Mouse (Mus musculus): ENCODE measurements around the gene Galnt6.

The Galnt6 gene

DNA sequence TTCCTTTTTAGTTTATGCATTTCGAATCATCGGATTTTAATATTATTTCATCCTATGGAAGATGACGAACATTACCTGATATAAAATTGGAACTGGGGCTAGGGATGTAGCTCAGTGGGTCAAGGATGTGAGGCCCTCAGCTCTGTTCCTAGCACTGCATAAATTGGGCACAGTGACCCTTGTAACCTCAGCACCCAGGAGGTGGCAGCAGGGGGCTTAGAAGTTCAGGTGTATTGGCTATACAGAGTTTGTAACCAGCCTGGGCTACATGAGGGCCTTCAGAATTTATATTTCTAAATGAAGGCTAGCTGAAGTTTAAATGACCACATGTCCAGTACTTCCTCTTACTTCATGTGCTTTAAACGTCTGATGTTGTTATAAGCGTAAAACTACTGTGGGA lies 7.7 kb downstream of the Galnt6 start:
- DNase-seq (ENCODE audit: low read depth, low spot score), result no peak

DNA sequence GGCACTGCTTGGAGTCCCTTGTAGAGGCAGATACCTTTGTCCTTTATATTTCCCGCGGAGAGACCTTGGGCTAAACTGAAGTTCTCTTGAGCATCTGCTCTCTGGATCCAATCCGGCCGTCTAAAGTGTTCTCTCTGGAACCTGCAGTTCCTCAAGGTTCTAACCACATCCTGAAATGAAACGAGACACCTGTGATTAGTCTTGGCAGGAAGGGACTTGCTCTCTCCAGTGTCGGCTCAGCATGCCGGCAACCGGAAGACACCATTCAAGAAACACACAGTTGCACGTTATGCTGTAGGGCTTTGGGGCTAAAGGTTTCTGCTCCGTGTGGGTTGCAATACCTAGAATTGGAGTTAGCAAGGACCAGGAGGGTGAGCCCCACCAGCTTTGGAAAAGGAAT lies 9.1 kb downstream of the Galnt6 start:
- peak; percentile 77 for DNase-seq (ENCODE audit: low read depth, low spot score)

DNA sequence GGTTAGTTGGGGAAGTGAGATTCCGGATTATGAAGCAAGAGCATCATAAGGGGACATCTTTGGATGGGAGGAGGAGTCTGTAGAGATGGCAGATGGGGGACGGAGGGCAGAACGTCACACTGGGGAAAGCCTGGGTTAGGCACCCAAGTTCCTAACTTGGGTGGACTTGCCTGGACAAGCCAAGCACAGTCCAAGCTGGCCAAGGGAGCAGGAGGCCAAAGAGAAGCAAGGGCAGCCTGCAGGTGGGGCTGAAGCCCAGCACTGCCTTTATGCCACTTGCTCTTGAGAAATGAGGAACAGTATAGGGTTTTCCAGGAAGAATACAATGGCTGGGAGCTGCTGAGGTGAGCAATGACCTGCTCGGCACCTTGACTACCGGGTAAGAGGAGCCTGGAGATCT lies 10.0 kb downstream of the Galnt6 start:
- no peak for DNase-seq (ENCODE audit: low read depth, low spot score)

DNA sequence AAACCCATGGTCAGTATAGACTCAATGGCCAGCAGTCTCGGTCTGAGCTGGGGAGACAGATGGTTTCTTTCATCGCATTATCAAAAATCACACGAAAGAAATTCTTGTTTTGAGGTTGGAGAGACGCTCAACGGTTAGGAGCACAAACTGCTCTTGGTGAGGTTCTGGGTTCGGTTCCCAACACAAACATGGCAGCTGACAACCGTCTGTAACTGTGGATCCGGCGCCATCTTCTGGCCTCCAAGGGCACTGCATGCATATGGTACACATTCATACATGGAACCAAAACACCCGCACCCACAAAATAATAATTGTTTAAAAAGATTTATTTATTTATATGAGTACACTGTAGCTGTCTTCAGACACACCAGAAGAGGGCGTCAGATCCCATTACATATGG lies 10.6 kb downstream of the Galnt6 start:
- no peak for DNase-seq (ENCODE audit: low read depth, low spot score)

DNA sequence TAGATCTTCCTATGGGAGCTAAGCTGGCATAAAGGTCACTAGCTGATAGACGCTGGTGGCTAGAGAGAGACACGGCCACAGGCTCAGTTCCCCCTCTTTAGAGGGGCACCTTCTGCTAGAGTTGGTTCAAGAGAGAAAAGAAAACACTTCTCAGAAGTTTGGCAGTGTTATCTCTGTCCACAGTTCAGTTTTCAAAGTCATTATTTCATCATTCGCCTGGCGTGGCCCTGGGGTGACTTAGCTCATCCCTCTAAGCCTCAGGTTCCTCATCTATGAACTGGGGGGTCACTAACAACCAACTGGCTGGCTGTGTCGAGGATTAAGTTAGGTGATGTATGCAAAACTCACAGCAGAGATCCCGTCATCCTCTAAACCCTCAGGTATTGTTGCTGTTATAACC lies 11.2 kb downstream of the Galnt6 start:
- DNase-seq (ENCODE audit: low read depth, low spot score), result no peak

DNA sequence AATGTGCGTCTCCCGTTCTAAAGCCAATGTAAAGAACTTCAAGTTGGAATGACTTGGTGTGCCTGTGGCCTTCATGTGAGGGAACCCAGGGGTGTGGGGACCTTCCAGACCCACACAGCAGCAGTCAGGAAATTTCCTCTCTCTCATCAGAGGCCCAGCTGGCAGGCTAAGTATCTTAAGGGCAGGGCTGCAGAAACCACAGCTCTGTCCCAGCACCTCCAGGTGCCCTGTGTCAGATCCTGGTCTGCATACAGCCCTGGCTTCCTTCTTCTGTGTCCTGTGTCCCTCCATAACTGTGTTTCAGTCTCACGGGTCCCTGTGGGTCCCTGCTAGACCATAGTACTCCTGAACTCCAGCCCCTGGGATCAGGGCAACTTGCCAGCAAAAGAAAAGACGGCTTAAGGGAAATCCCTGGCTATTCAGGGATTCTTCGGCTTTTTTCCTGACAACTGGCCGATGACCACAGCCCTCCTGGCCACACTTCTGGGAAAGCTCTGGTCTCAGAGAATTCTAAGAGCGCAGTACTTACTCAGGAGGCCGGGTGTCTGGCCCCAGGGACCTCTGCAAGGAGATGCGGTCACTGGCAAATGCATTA lies 13.7 kb downstream of the Galnt6 start:
- no peak for DNase-seq (ENCODE audit: low read depth, low spot score)

DNA sequence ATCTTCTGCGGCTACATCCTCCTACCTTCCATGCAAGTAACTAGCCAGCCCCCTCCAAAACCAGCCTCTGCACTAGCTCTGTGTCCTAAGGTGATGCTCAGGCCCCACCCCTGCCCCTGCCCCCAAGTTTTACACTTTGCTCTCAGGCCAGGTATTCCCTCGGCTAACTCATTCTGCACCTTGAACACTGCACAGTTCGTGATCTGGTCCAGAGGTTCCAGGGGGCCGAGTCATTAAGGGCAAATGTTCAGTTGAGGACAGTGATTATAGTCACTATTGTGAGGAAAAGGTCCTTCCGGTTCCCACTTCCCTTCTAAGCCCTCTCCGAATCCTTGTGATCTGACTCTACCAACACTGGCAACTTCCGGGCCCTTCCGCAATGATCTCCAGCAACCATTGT lies 14.7 kb downstream of the Galnt6 start:
- no peak for DNase-seq (ENCODE audit: low read depth, low spot score)

DNA sequence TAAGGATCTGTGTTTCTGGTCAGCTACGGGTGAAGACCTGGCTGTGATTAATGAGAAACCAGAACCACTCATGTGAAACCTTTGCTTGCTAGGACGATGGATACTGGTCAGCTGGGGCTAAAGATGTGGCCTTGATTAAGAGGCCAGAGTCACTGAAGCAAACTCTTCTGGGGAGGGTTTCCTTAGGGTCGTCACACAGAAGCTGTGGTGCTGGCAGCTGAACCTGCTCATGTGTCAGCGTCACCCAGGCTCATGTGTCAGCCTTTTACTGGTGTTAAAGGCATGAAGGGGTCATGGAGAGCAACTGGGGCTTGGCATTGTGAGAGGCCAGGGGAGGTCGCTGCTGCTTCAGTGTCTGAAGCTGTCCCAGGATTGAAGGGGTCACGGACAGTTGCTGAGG lies 18.3 kb downstream of the Galnt6 start:
- DNase-seq (ENCODE audit: low read depth, low spot score), result no peak

DNA sequence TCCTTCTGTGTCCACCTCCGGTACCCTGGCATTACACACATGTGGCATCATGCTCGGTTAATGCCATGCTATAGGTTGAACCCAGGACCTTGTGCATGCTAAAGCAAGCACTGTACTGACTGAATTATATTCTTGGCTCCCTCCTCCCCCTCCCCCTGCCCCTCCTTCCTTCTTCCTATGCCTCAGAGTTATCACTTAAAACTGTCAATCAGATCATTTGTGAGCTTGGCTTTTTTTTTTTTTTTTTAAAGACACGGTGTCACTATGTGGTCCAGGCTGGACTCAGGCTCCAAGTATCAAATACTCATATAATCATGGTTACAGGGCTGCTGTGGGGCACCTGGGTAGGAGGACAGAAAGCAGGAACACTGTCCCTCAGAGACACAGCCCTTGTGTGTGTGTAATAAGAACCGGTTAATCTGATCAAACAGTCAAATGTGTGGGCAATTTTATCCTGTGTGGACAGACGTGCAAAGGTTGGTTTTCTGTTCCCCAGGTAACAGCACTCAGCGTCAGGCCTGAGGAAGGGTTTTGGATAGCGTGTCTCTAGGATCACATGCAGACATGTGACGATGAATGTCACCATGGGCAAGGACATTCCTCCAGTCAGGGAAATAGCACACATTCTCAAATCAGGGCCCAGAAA lies 20.6 kb downstream of the Galnt6 start:
- DNase-seq (ENCODE audit: low read depth, low spot score), result peak; percentile 57

DNA sequence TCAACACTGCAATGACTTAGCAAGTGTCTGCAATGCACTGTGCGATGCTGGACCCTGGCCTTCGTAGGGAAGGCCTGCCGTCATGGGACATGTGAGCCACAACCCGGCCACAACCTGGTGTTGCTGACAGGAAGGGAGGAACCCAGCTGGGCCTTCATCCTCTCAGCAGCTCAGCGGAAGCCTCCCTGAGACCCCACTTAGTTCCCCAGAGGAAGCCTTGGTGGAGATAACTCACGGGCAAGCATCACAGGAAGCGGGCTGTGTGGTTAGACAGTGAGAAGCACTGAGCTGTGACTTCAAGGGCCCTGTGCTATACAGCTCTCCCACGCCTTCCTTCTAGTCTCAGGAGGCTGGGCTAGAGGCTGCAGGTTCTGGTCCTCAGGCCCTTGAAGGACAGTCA lies 22.9 kb downstream of the Galnt6 start:
- DNase-seq (ENCODE audit: low read depth, low spot score), result peak; percentile 93

DNA sequence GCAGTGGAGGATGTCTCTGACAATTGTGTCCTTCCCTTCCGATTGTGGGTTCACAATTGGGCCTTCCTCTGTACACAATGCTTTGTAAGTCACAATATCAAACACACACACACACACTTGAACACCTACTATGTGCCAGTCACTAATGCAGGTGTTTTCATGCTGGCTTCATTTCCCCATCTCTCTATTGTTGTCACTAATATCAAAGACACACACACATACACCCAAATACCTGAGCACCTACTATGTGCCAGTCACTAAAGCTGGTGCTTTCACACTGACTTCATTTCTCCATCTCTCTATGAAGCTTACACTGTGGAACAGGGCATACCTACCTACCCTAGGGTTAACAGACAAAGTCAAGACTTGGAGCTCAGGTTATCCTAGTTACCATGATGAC lies 23.8 kb downstream of the Galnt6 start:
- no peak for DNase-seq (ENCODE audit: low read depth, low spot score)

DNA sequence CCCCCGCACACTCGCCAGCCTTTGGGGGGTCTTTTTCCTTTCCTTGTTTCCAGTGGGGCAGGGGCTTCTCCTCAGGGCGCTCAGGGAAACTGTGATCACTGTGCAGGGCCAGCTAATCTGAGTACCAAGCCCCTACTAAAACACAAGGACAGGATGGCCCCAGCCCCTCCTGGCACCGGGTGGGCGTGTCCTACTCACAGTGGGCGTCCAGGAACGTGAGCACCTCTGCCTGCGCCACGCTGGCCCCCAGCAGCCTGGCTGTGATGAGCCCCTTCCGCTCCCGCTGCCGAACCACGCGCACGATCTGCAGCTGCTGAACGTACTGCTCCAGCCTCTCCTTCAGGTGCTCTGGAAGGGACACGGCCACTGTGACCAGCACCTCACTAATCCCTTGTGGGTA lies 25.3 kb downstream of the Galnt6 start:
- no peak for DNase-seq (ENCODE audit: low read depth, low spot score)

DNA sequence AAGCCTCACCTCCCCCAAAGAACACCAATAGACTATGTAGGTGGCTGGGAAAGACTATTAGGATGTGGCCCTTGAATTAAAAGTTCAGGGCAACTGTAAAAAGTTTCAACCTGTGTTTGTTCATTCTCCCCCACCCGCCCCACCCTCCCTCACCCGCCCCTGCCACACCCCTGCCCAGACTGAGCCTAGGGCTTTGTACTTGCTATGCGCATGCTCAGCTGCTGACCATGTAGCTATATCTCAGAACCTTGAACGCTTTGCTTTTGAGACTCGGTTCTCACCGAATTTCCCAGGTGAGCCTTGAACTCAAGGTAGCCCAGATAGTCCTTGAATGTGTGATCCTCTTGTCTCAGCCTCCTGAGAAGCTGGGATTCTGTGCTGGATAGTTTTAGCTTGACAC lies 27.3 kb downstream of the Galnt6 start:
- no peak for DNase-seq (ENCODE audit: low read depth, low spot score)

DNA sequence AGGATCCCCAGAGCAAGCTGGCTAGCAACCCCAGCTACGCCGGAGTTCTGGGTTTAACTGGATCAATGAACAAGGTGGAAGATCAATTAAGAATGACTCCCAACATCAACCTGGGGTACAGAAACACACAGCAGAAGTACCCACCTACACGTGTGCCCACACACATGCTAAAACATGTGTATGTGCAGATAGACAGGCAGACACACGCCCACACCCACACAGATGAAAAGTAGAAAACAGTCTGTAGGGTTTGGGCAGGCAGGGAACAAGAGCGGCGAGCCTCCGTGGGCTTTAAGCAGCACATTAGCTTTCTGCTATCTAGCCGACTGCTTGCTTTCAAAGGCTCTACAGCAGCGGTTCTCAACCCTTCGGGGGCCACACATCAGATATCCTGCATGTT lies 28.1 kb downstream of the Galnt6 start:
- DNase-seq (ENCODE audit: low read depth, low spot score), result no peak

DNA sequence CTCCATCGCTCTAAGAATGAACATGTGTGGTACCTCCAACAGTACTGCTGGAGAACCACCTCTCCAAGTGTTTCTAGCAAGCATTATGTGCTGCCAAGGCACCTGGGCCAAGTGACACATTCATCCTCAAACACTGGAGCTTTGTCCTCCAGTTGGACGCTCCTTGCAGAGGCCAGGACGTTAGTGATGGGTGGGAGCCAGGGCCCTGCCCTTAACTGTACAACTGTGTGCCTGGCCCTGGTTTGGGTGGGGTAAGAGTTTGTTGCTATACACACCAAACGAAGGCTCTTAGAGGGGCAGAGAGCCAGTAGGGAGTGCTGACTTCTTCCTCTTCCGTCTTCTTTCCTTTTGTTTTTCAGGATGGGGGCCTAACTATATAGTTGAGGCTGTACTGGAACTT lies 28.8 kb downstream of the Galnt6 start:
- no peak for DNase-seq (ENCODE audit: low read depth, low spot score)

DNA sequence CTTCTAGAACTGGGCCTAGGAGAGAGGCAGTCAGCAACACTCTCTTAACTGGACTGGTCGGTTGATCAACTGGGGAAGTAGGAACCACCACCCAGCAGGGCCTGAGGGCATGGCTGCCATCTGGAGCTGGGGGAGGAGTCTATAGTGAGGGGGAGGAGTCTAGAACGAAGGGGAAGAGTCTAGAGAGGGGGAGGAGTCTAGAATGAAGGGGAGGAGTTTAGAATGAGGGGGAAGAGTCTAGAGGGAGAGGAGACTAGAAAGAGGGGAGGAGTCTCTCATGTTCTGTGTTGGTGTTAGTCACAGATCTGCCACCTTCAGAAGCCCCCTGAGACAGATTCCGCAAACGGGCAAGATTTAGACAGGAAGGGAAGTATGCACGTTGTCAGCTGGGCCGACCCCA lies 29.8 kb downstream of the Galnt6 start:
- DNase-seq (ENCODE audit: low read depth, low spot score), result peak; percentile 39

DNA sequence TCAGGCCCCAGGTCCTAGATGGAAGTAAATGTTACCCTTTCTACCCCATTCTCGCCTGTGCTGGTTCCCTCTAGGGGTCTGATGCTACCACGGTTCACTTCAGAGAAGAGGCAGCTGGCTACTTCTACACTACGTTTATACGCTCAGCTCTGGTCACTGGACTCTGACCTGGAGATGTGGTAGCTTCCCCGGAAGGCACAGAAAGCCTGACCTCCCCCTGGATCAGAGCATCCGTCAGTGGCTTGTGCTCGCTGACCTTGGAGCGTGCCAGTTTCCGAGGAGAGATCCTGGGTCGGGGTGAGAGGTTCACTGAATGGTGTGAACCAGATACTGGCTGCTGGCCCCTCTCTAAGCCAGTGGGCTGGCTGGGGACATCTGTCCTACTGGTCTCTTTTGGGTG lies 31.1 kb downstream of the Galnt6 start:
- no peak for DNase-seq (ENCODE audit: low read depth, low spot score)

DNA sequence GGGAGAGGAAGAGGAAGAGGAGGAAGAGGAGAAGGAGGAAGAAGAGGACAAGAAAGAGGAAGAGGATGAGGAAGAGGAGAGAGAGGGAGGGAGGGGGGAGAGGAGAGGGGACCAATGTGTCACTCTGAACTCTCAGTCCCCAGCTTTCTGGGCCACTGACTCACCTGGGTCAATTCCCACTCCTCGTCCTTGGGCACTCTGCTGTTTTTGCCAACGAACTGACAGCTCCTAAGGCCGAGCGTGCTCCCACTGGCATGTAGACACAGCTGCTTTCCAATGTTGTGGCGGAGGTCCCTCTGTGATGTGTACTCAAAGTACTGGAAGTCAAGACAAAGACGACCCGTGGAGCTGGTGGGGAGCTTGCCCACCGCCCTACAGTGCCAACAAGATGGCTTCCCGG lies 34.8 kb downstream of the Galnt6 start:
- no peak for DNase-seq (ENCODE audit: low read depth, low spot score)

DNA sequence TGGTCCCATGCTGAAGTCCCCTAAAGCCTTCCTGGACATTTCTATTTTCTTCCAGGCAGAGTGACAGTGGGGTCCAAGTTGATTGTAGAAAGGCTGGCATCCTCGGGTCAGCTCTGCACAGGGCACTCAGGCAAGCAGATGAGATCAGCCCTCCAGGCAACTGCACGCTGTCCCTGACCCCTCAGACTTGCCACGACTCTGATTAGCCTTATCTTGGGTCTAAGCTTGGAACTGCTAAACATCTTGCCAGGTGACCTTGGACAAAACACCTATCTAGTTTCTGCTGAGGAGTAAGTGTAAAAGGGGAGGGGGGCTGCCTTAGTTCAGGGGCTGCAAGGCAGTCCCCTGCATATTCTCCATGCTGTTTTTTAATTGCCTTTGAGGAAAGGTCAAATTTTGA lies 37.2 kb downstream of the Galnt6 start:
- no peak for DNase-seq (ENCODE audit: low read depth, low spot score)

DNA sequence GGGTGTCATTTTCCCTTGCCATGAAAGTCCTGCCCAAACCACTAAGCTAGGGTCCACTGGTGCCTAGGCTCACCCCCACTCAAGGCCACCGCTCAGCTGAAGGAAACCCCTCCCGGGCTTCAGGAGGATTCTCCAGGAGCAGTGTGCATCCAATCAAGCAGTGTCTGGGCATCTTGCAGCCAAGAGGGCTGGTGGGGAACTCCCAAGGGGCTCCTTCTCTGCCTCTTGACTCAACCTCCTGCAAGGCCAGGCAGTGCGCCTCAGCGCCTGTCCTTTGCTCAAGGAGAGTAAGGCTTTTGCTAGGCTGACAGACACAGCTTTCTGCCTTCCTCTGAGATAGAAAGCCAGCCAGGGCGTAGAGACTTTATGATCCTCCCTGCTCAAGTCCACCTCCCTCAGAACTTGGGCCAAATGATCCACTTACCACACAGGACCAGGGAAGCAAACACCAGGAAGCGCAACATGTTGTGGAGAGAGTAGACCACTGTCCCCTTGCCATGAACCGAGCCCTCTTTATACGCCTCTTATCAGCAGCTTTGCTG lies 41.7 kb downstream of the Galnt6 start, which contains the start of gene Cela1:
Cela1 (minus strand) TSS at position 492 of the 542 bp plus-strand sequence.
- DNase-seq (ENCODE audit: low read depth, low spot score), result no peak

DNA sequence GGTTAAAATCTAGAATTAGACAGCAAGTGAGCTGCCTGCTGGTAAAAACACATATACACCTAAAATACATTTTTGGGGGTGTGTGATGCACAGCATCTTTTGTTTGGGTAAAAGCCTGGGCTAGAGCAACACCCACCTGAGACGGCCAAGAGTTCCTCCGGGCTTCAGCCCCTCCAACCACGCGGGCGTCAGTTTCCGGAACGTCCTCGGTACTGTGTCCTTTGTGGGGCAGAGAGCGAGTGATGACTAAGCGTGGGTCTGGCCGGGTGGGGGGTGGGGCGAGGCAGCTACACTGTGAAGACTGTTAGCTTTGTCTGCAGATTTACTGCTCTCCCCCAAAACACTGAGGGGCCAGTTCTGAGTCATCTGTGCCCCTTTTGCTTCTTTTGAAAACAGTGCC lies 42.2 kb downstream of the Galnt6 start:
- peak; percentile 76 for DNase-seq (ENCODE audit: low read depth, low spot score)

DNA sequence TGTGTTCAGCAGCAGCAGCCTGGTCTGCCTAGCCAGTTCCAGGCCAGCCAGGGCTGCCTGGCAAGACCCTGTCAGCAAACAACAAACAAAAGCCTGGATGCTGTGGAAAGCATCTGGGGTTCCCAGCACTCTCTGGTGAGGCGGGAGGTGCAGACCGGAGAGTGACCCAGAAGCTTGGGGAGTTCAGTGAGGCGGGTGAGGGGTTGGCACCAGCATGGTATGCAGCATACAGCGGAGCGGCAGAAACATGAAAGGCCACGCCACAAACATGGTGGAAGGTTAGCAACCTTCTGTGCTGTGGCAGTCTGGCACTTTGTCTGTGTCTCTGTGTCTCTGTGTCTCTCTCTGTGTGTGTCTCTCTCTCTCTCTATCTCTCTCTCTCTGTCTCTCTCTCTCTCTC lies 42.7 kb downstream of the Galnt6 start:
- no peak for DNase-seq (ENCODE audit: low read depth, low spot score)

DNA sequence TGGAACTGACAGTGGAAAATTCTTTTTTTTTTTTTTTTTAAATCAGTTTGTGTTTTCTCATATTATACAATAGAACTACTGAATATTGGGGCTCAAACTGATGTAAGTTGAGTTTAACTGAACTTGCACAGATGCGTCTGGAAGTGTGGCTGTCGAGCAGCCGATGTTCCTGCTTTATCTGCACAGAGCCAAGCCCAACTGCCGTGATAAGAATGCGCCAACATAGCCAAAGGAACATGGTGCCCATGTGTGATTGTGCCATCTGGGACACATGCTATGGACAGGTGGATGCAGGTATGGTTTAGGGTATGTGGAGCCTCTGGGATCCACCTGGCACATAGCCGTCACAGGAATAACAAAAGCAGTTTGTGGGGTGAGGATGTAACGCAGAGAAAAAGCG lies 43.3 kb downstream of the Galnt6 start:
- no peak for DNase-seq (ENCODE audit: low read depth, low spot score)

DNA sequence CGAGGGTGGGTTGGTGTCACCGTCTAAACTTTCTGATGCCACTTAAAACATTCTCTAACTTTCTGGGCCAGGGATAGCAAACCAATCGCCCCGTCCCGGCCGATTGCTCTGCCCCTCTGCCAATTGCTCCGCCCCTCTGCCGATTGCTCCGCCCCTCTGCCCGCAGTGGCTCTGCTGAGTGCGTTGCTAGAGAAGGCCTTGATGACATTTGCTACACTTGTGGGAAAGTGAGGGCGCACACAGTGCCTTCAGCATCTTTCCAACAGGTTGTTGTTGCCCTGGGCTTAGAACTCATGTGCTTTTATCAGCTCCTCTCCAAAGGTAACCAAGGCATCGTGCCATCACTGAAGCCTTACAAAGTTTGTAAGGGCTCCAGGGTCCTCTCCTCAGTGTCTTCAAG lies 43.9 kb downstream of the Galnt6 start:
- no peak for DNase-seq (ENCODE audit: low read depth, low spot score)
